Mouse (Mus musculus): ENCODE results near the gene 1700034J05Rik. TPM values are rescaled to one million over a fixed set of nuclear protein-coding genes. Genes with fewer than 3 reads are reported as not detected.

Gene 1700034J05Rik
- 0.14 TPM in 1 of 2 replicates, not detected in the other for polyA plus RNA-seq (2015; fragmentation: Nextera tagmentation; extraction: Ambion mirVana)

DNA sequence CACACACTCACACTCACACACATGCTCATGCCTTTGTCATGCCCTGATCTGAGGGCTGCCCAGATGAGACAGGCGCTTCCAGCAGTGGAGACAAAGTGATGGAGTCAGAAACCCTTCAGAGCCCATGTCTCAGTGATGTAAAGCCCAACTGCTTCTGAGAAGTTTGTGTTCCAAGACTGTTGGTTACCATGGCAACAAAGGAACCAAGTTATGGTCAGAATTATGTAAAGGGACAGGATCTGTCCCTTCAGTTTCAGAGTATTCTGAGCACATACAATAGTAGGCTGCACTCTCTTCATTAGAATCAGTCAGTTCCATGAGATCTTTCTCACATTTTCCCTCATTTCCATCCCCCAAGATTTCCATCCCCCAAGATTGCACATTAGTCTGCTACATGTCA, at the start of gene 1700034J05Rik:
Gene 1700034J05Rik (minus strand): TSS at position 165 of the 400 bp plus-strand sequence.
- no peak within 1 kb of the TSS for H3K9ac ChIP-seq
- ATAC-seq (ENCODE audit: low read depth), result no peak
- no peak within 1 kb of the TSS for H3K4me3 ChIP-seq
- H3K4me1 ChIP-seq (replicated peaks), result no peaks in the 10 kb centered on the region
- 97% methylated on average over 1 of the region's 1 CpGs for WGBS
- H3K36me3 ChIP-seq, result no peaks in the 10 kb centered on the region
- no peaks in the 10 kb centered on the region for H3K9me3 ChIP-seq
- no peaks in the 10 kb centered on the region for H3K27me3 ChIP-seq
- no peak within 1 kb of the TSS for H3K4me2 ChIP-seq
- H3K27ac ChIP-seq (replicated peaks), result no peak within 1 kb of the TSS

GRCm38 (mm10) chr6:146999755-147000154, 45.5 kb upstream of the 1700034J05Rik start:
- Histone ChIP-seq H3K4me1 (replicated peaks) (no peaks in the 10 kb centered on the region), H3K9me3 (no peaks in the 10 kb centered on the region), H3K27me3 (no peaks in the 10 kb centered on the region), H3K9ac (no peak overlapping the region), H3K27ac (replicated peaks) (no peak overlapping the region), H3K36me3 (no peaks in the 10 kb centered on the region), H3K4me2 (no peak overlapping the region), H3K4me3 (no peak overlapping the region)
- no peak for ATAC-seq (ENCODE audit: low read depth)
- WGBS, result 24% methylated on average over 2 of the region's 2 CpGs

DNA sequence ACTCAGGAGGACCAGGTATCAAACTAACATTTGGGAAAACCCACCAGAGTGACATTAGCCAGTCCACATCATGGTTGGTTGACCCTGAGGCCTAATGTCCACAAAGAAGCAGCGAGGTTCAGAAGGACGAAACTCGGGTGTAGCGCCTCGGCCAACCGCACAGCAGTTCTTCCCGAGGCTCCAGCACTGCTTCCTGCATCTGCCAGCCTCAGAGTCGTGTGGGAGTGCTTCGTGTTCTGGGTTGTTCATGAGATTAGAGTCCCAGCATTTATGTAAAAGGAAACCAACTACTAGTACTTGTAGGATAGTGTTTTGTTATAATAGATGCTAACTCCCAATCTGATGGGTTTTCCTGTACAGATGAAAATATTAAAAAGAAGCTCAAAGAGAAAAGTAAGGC, 45.1 kb upstream of the 1700034J05Rik start:
- Histone ChIP-seq H3K4me2 (no peak overlapping the region), H3K36me3 (no peaks in the 10 kb centered on the region), H3K9ac (no peak overlapping the region), H3K4me3 (no peak overlapping the region), H3K9me3 (no peaks in the 10 kb centered on the region), H3K27ac (replicated peaks) (no peak overlapping the region), H3K4me1 (replicated peaks) (no peaks in the 10 kb centered on the region), H3K27me3 (no peaks in the 10 kb centered on the region)
- WGBS, result 88% methylated on average over 9 of the region's 9 CpGs
- ATAC-seq (ENCODE audit: low read depth), result no peak

DNA sequence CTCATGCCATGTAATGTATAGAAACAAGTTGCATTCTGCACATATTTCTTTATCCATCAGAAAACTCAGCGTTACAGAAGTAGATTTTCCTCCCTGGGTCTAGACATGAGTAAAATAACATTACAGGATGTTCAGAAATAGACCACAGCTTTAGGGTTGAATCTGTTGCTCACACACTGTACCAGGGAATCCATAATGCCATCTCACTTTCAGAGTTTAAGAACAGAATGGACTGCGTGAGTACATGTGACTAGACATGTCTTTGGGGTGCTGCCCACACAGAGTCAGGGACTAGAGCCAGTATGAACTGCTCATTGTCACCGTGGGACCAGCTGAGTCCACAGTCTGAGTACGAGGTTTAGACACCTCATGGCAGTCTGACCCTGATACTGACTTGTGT, 44.5 kb upstream of the 1700034J05Rik start:
- 93% methylated on average over 4 of the region's 4 CpGs for WGBS
- H3K27me3 ChIP-seq, result no peaks in the 10 kb centered on the region
- no peak for ATAC-seq (ENCODE audit: low read depth)

GRCm38 (mm10) chr6:146997006-146997405, 42.8 kb upstream of the 1700034J05Rik start:
- WGBS, result 89% methylated on average over 6 of the region's 6 CpGs
- no peak overlapping the region for H3K9ac ChIP-seq
- ATAC-seq (ENCODE audit: low read depth), result no peak

More for the DNA sequence above, 44.5 kb upstream of the 1700034J05Rik start:
- Histone ChIP-seq H3K4me2 (no peak overlapping the region), H3K27ac (replicated peaks) (no peak overlapping the region), H3K36me3 (no peaks in the 10 kb centered on the region), H3K4me1 (replicated peaks) (no peaks in the 10 kb centered on the region), H3K9ac (no peak overlapping the region), H3K9me3 (no peaks in the 10 kb centered on the region), H3K4me3 (no peak overlapping the region)

DNA sequence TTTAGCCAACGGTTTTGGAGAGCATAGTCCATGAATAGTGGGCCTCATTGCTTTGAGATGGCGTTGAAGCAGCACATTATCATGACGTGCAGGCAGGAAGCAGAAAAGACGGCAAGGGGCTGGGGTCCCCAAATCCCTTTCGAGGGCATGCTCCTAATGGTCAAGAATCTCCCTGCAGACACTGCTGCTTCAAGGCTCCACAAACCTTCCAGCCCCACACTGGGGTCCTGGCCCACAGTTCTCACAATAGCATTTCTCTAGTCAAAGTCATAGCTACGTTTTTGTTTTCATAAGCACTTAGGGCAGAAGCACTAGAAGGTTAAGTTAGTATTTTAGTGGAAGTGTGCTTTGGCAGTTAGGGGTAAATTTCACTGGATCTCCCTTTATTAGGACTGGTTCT, 41.7 kb upstream of the 1700034J05Rik start:
- no peak for ATAC-seq (ENCODE audit: low read depth)

More at GRCm38 (mm10) chr6:146997006-146997405, 42.8 kb upstream of the 1700034J05Rik start:
- no peaks in the 10 kb centered on the region for H3K27me3 ChIP-seq
- H3K27ac ChIP-seq (replicated peaks), result no peak overlapping the region
- H3K4me1 ChIP-seq (replicated peaks), result no peaks in the 10 kb centered on the region
- H3K9me3 ChIP-seq, result no peaks in the 10 kb centered on the region
- no peak overlapping the region for H3K4me3 ChIP-seq
- no peak overlapping the region for H3K4me2 ChIP-seq
- H3K36me3 ChIP-seq, result no peaks in the 10 kb centered on the region

DNA sequence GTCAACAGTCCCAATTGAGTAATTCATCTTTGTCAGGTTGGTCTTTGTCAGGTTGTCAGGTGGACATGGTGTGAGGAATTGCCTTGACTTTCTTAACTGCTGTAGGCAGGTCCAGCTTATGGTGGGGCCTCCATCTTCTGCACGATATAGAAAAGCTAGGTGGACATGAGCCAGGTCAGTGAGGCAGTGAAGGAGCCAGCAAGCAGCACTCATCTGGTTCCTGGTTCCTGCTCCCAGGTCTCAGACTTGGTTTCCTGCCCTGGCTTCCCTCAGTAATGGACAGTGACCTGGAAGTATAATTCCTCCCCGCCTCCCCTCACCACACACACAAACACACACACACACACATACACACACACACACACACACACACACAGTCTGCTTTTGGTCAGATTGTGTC, 41.2 kb upstream of the 1700034J05Rik start:
- H3K4me2 ChIP-seq, result no peak overlapping the region
- H3K9me3 ChIP-seq, result no peaks in the 10 kb centered on the region
- H3K4me1 ChIP-seq (replicated peaks), result no peaks in the 10 kb centered on the region
- ATAC-seq (ENCODE audit: low read depth), result no peak
- no peak overlapping the region for H3K4me3 ChIP-seq
- H3K36me3 ChIP-seq, result no peaks in the 10 kb centered on the region
- H3K27me3 ChIP-seq, result no peaks in the 10 kb centered on the region
- 63% methylated on average over 2 of the region's 2 CpGs for WGBS
- no peak overlapping the region for H3K9ac ChIP-seq
- no peak overlapping the region for H3K27ac ChIP-seq (replicated peaks)

More for the DNA sequence above, 41.7 kb upstream of the 1700034J05Rik start:
- Histone ChIP-seq H3K27me3 (no peaks in the 10 kb centered on the region), H3K4me2 (no peak overlapping the region), H3K9me3 (no peaks in the 10 kb centered on the region), H3K9ac (no peak overlapping the region), H3K4me1 (replicated peaks) (no peaks in the 10 kb centered on the region), H3K27ac (replicated peaks) (no peak overlapping the region), H3K36me3 (no peaks in the 10 kb centered on the region), H3K4me3 (no peak overlapping the region)
- WGBS, result 83% methylated on average over 6 of the region's 6 CpGs

DNA sequence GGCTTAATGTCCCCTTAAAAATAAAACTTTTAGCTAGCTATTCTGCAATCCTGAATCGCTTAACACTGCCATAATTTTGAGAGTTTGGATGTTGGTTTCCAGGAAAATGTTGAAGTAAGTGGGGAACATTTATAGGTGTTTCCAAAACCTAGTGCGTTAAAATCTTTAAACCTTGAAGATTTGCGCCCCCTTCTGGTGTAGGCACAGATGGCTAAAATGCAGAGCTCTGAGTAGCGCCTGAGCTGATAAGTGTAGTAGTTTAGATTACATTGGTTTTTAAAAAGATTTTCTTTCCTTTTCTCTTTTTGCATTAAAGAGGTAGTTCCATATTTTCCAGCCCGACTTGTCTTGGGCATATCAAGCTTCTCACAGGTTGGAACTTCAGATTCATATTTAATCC, 40.0 kb upstream of the 1700034J05Rik start:
- no peak overlapping the region for H3K4me2 ChIP-seq
- WGBS, result 38% methylated on average over 5 of the region's 5 CpGs
- no peak overlapping the region for H3K4me3 ChIP-seq
- no peak overlapping the region for H3K9ac ChIP-seq
- no peaks in the 10 kb centered on the region for H3K27me3 ChIP-seq
- H3K27ac ChIP-seq (replicated peaks), result no peak overlapping the region
- H3K4me1 ChIP-seq (replicated peaks), result no peaks in the 10 kb centered on the region
- no peak for ATAC-seq (ENCODE audit: low read depth)
- no peaks in the 10 kb centered on the region for H3K9me3 ChIP-seq
- H3K36me3 ChIP-seq, result no peaks in the 10 kb centered on the region

DNA sequence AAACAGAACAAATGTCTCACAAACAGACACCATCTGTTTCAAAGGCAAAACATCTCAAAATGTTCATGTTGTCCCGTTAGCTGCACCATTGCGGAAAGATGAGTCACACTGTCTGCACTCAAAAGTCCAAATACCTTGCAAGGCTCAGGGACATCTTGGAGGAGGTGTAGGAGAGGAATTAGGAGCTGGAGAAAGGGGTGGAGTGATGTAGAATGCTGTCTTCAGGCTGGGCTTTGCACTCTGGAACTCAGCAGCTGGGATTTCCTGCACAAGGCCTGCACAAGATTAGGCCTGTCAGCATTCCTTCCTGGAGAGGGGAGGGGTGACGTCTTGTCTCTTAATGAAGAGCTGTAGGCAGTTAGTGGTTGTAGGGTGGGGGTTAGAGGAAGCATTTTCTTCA, 30.3 kb upstream of the 1700034J05Rik start:
- 82% methylated on average over 3 of the region's 3 CpGs for WGBS
- Histone ChIP-seq H3K4me1 (replicated peaks) (peaks cover 7% of the 10 kb centered on the region; the same call in 1 of the 2 replicates), H3K4me3 (no peak overlapping the region), H3K27me3 (no peaks in the 10 kb centered on the region), H3K4me2 (no peak overlapping the region), H3K9me3 (no peaks in the 10 kb centered on the region), H3K9ac (no peak overlapping the region), H3K36me3 (no peaks in the 10 kb centered on the region), H3K27ac (replicated peaks) (no peak overlapping the region)
- ATAC-seq (ENCODE audit: low read depth), result no peak

- Histone ChIP-seq H3K4me2 (no peak overlapping the region), H3K27me3 (no peaks in the 10 kb centered on the region), H3K36me3 (no peaks in the 10 kb centered on the region), H3K27ac (replicated peaks) (no peak overlapping the region), H3K4me1 (replicated peaks) (peaks cover 11% of the 10 kb centered on the region), H3K9me3 (no peaks in the 10 kb centered on the region), H3K9ac (no peak overlapping the region), H3K4me3 (no peak overlapping the region)
- ATAC-seq (ENCODE audit: low read depth), result no peak; the same call in 1 of the 2 replicates
- 4% methylated on average over 1 of the region's 1 CpGs for WGBS
These were observed 27.1 kb upstream of the 1700034J05Rik start for GRCm38 (mm10) chr6:146981249-146981835.

DNA sequence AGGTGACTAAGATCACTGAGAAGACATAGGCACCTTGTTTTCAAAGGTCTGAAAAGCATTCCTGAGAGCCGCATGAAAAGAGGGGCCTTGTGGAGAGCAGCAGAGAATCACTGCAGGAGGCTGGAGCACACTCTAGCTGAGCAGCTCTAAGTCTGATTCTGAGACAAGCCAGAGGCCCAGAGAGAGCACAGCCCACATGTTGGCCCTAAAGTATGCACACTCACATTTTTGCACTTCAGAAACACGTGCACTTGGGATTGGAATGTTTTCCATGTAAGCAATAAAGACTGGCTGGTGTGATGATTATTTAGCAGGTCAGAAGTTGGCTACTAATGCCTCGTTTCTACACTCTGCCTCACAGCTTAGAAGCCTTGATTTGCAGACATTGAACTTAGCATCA, 25.7 kb upstream of the 1700034J05Rik start:
- no peak overlapping the region for H3K9ac ChIP-seq
- H3K4me1 ChIP-seq (replicated peaks), result peaks cover 11% of the 10 kb centered on the region
- H3K9me3 ChIP-seq, result no peaks in the 10 kb centered on the region
- H3K27me3 ChIP-seq, result no peaks in the 10 kb centered on the region
- H3K36me3 ChIP-seq, result no peaks in the 10 kb centered on the region
- no peak overlapping the region for H3K4me3 ChIP-seq
- H3K27ac ChIP-seq (replicated peaks), result no peak overlapping the region
- WGBS, result 27% methylated on average over 3 of the region's 3 CpGs
- ATAC-seq (ENCODE audit: low read depth), result no peak
- no peak overlapping the region for H3K4me2 ChIP-seq

DNA sequence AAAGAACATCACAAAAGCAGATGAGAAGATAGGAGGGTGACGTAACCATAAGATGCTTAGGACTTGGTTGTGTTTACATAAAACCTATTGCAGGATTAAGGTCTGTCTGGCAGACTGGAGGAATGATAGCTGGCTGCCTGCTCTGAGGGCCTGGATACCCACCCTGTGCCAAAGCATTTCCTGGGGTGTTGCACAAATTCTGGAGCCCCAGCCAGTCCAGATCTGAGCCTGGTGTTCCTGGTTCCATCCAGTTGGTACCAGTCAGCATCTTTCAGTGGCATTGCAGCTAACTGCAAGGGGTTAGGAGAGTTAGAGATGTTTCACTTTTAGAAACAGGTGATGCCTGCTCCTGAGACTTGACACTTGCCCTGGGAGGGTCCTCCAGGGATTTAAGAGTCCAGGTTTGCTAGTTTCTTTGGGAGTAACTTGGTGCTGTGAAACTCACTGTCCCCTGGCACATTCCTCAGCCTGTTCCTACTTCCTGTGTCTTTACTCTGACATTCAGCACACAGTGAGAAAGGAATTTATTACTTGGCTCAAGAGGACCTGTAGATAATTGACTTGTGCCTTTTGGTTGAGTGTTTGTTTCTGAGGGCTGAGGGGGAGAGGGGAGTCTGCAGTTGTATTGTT, 25.0 kb upstream of the 1700034J05Rik start:
- no peak overlapping the region for H3K4me3 ChIP-seq
- no peak for ATAC-seq (ENCODE audit: low read depth)
- no peaks in the 10 kb centered on the region for H3K27me3 ChIP-seq
- no peak overlapping the region for H3K27ac ChIP-seq (replicated peaks)
- H3K9ac ChIP-seq, result no peak overlapping the region
- H3K4me1 ChIP-seq (replicated peaks), result peaks cover 11% of the 10 kb centered on the region
- no peaks in the 10 kb centered on the region for H3K9me3 ChIP-seq
- WGBS, result 70% methylated on average over 1 of the region's 1 CpGs
- H3K4me2 ChIP-seq, result no peak overlapping the region
- H3K36me3 ChIP-seq, result no peaks in the 10 kb centered on the region

DNA sequence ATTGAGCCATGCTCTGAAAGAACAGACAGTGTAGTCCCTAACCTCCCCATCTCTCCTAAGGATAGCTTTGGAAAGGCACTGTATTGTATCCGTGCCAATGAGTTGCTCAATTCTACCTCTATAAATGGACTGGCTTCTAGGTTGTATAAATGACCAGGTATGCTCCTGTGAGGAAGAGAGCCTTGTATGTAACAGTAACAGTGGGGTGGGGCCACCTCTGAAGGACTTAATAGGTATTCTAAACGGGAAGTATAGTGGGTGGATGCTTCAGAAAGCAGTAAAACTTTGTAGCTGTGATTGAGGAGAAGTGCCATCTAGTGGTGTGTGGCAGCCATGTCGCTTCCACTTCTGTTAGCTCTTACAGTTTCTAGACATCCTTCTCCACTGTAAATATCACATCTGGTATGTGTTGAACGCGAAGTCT, 24.5 kb upstream of the 1700034J05Rik start:
- no peak overlapping the region for H3K9ac ChIP-seq
- no peaks in the 10 kb centered on the region for H3K27me3 ChIP-seq
- no peak for ATAC-seq (ENCODE audit: low read depth)
- H3K9me3 ChIP-seq, result no peaks in the 10 kb centered on the region
- no peaks in the 10 kb centered on the region for H3K36me3 ChIP-seq
- no peak overlapping the region for H3K4me2 ChIP-seq
- 59% methylated on average over 5 of the region's 5 CpGs for WGBS
- H3K4me1 ChIP-seq (replicated peaks), result peaks cover 11% of the 10 kb centered on the region
- no peak overlapping the region for H3K4me3 ChIP-seq
- H3K27ac ChIP-seq (replicated peaks), result no peak overlapping the region

Measured in neural tube, embryonic 13.5 days (tissue).